Mouse (Mus musculus): ENCODE data around the gene Igsf9. TPM values are rescaled to one million over a fixed set of nuclear protein-coding genes. Genes with fewer than 3 reads are reported as not detected.

The Igsf9 gene
- polyA plus RNA-seq, 1 experiment from 2014 or later, result 82.5 TPM

- H3K9me3 ChIP-seq, result no peaks in the 10 kb centered on the region
- H3K27ac ChIP-seq, result peak overlapping the region; percentile 60
- peaks cover 13% of the 10 kb centered on the region for H3K36me3 ChIP-seq (replicated peaks)
- H3K4me1 ChIP-seq, result peaks cover 66% of the 10 kb centered on the region
- 48% methylated on average over 14 of the region's 14 CpGs for WGBS
- H3K27me3 ChIP-seq (ENCODE audit: poor library complexity, severe bottlenecking), result peaks cover 54% of the 10 kb centered on the region
- H3K4me3 ChIP-seq, result peak overlapping the region; percentile 26; the same call in 1 of the 2 replicates
- no peak for DNase-seq (ENCODE audit: extremely low spot score, low spot score)
Measured at GRCm38 (mm10) chr1:172503111-172503997, 21.8 kb downstream of the Igsf9 start.

- no peak for DNase-seq (ENCODE audit: extremely low spot score, low spot score)
- WGBS, result 88% methylated on average over 8 of the region's 8 CpGs
- Histone ChIP-seq H3K27ac (no peak overlapping the region), H3K9me3 (no peaks in the 10 kb centered on the region), H3K4me1 (peaks cover 63% of the 10 kb centered on the region), H3K27me3 (ENCODE audit: poor library complexity, severe bottlenecking) (peaks cover 43% of the 10 kb centered on the region), H3K36me3 (replicated peaks) (peaks cover 4% of the 10 kb centered on the region; the same call in 1 of the 2 replicates), H3K4me3 (no peak overlapping the region)
Measured at GRCm38 (mm10) chr1:172504756-172505155, 23.2 kb downstream of the Igsf9 start.

GRCm38 (mm10) chr1:172507001-172507400 lies 25.4 kb downstream of the Igsf9 start:
- H3K27me3 ChIP-seq (ENCODE audit: poor library complexity, severe bottlenecking), result peaks cover 21% of the 10 kb centered on the region
- no peak overlapping the region for H3K27ac ChIP-seq
- peaks cover 4% of the 10 kb centered on the region; the same call in 1 of the 2 replicates for H3K36me3 ChIP-seq (replicated peaks)
- H3K4me3 ChIP-seq, result no peak overlapping the region
- 70% methylated on average over 5 of the region's 5 CpGs for WGBS
- H3K9me3 ChIP-seq, result no peaks in the 10 kb centered on the region
- no peak for DNase-seq (ENCODE audit: extremely low spot score, low spot score)
- peaks cover 58% of the 10 kb centered on the region for H3K4me1 ChIP-seq

GRCm38 (mm10) chr1:172507701-172508100 lies 26.1 kb downstream of the Igsf9 start:
- H3K27ac ChIP-seq, result no peak overlapping the region
- no peak for DNase-seq (ENCODE audit: extremely low spot score, low spot score)
- peaks cover 14% of the 10 kb centered on the region for H3K27me3 ChIP-seq (ENCODE audit: poor library complexity, severe bottlenecking)
- H3K4me3 ChIP-seq, result no peak overlapping the region
- H3K36me3 ChIP-seq (replicated peaks), result peaks cover 4% of the 10 kb centered on the region; the same call in 1 of the 2 replicates
- H3K4me1 ChIP-seq, result peaks cover 51% of the 10 kb centered on the region
- H3K9me3 ChIP-seq, result no peaks in the 10 kb centered on the region
- WGBS, result 85% methylated on average over 3 of the region's 3 CpGs

GRCm38 (mm10) chr1:172508172-172508571 lies 26.6 kb downstream of the Igsf9 start:
- peaks cover 4% of the 10 kb centered on the region; the same call in 1 of the 2 replicates for H3K36me3 ChIP-seq (replicated peaks)

GRCm38 (mm10) chr1:172509235-172509634 lies 27.6 kb downstream of the Igsf9 start:
- Histone ChIP-seq H3K9me3 (no peaks in the 10 kb centered on the region), H3K27me3 (ENCODE audit: poor library complexity, severe bottlenecking) (0 out of 2 replicates have a peak, but pooled peaks cover 6% of the 10 kb centered on the region), H3K4me3 (no peak overlapping the region), H3K4me1 (peaks cover 49% of the 10 kb centered on the region), H3K27ac (no peak overlapping the region), H3K36me3 (replicated peaks) (peaks cover 4% of the 10 kb centered on the region; the same call in 1 of the 2 replicates)
- WGBS, result 82% methylated on average over 5 of the region's 5 CpGs
- DNase-seq (ENCODE audit: extremely low spot score, low spot score), result no peak

More at GRCm38 (mm10) chr1:172508172-172508571, 26.6 kb downstream of the Igsf9 start:
- Histone ChIP-seq H3K9me3 (no peaks in the 10 kb centered on the region), H3K27me3 (ENCODE audit: poor library complexity, severe bottlenecking) (peaks cover 9% of the 10 kb centered on the region), H3K4me3 (no peak overlapping the region), H3K4me1 (peaks cover 51% of the 10 kb centered on the region), H3K27ac (no peak overlapping the region)
- WGBS, result 65% methylated on average over 2 of the region's 2 CpGs
- DNase-seq (ENCODE audit: extremely low spot score, low spot score), result no peak

GRCm38 (mm10) chr1:172509983-172510382 lies 28.4 kb downstream of the Igsf9 start:
- Histone ChIP-seq H3K4me1 (peaks cover 42% of the 10 kb centered on the region), H3K36me3 (replicated peaks) (peaks cover 4% of the 10 kb centered on the region; the same call in 1 of the 2 replicates), H3K9me3 (no peaks in the 10 kb centered on the region), H3K27ac (no peak overlapping the region), H3K27me3 (ENCODE audit: poor library complexity, severe bottlenecking) (peaks cover 6% of the 10 kb centered on the region; the same call in 1 of the 2 replicates), H3K4me3 (no peak overlapping the region)
- 48% methylated on average over 8 of the region's 8 CpGs for whole genome bisulfite sequencing
- DNase-seq (ENCODE audit: extremely low spot score, low spot score), result no peak

- peaks cover 1% of the 10 kb centered on the region; the same call in 1 of the 2 replicates for H3K36me3 ChIP-seq (replicated peaks)
- H3K27ac ChIP-seq, result no peak overlapping the region; the same call in 1 of the 2 replicates
- WGBS, result 28% methylated on average over 13 of the region's 13 CpGs
- no peak for DNase-seq (ENCODE audit: extremely low spot score, low spot score)
- peaks cover 41% of the 10 kb centered on the region for H3K4me1 ChIP-seq
- H3K27me3 ChIP-seq (ENCODE audit: poor library complexity, severe bottlenecking), result peaks cover 6% of the 10 kb centered on the region; the same call in 1 of the 2 replicates
- H3K9me3 ChIP-seq, result no peaks in the 10 kb centered on the region
- H3K4me3 ChIP-seq, result no peak overlapping the region; the same call in 1 of the 2 replicates
Measured at GRCm38 (mm10) chr1:172510421-172510972, 28.9 kb downstream of the Igsf9 start.

- Histone ChIP-seq H3K4me3 (peak overlapping the region; percentile 17; the same call in 1 of the 2 replicates), H3K36me3 (replicated peaks) (no peaks in the 10 kb centered on the region), H3K9me3 (peaks cover 7% of the 10 kb centered on the region), H3K27ac (peak overlapping the region; percentile 68), H3K4me1 (peaks cover 39% of the 10 kb centered on the region), H3K27me3 (ENCODE audit: poor library complexity, severe bottlenecking) (peaks cover 6% of the 10 kb centered on the region; the same call in 1 of the 2 replicates)
- DNase-seq (ENCODE audit: extremely low spot score, low spot score), result no peak
- WGBS, result 37% methylated on average over 13 of the region's 13 CpGs
Measured at GRCm38 (mm10) chr1:172512962-172513361, 31.4 kb downstream of the Igsf9 start.

GRCm38 (mm10) chr1:172513525-172514212 lies 32.1 kb downstream of the Igsf9 start:
- 87% methylated on average over 17 of the region's 17 CpGs for WGBS
- DNase-seq (ENCODE audit: extremely low spot score, low spot score), result no peak

GRCm38 (mm10) chr1:172514213-172514529 lies 32.6 kb downstream of the Igsf9 start:
- Histone ChIP-seq H3K9me3 (peaks cover 9% of the 10 kb centered on the region), H3K27ac (no peak overlapping the region), H3K27me3 (ENCODE audit: poor library complexity, severe bottlenecking) (peaks cover 6% of the 10 kb centered on the region; the same call in 1 of the 2 replicates), H3K4me3 (no peak overlapping the region), H3K36me3 (replicated peaks) (no peaks in the 10 kb centered on the region), H3K4me1 (peaks cover 31% of the 10 kb centered on the region)
- WGBS, result 87% methylated on average over 4 of the region's 4 CpGs
- DNase-seq (ENCODE audit: extremely low spot score, low spot score), result no peak

More at GRCm38 (mm10) chr1:172513525-172514212, 32.1 kb downstream of the Igsf9 start:
- Histone ChIP-seq H3K27ac (peak overlapping the region; percentile 68; the same call in 1 of the 2 replicates), H3K4me1 (peaks cover 34% of the 10 kb centered on the region), H3K36me3 (replicated peaks) (no peaks in the 10 kb centered on the region), H3K4me3 (no peak overlapping the region), H3K27me3 (ENCODE audit: poor library complexity, severe bottlenecking) (peaks cover 5% of the 10 kb centered on the region; the same call in 1 of the 2 replicates), H3K9me3 (peaks cover 9% of the 10 kb centered on the region)

- Histone ChIP-seq H3K4me3 (no peak overlapping the region), H3K4me1 (peaks cover 35% of the 10 kb centered on the region), H3K36me3 (replicated peaks) (no peaks in the 10 kb centered on the region), H3K9me3 (peaks cover 9% of the 10 kb centered on the region), H3K27ac (no peak overlapping the region), H3K27me3 (ENCODE audit: poor library complexity, severe bottlenecking) (peaks cover 11% of the 10 kb centered on the region; the same call in 1 of the 2 replicates)
- no peak for DNase-seq (ENCODE audit: extremely low spot score, low spot score)
- 86% methylated on average over 7 of the region's 7 CpGs for WGBS
Measured at GRCm38 (mm10) chr1:172514551-172515268, 33.1 kb downstream of the Igsf9 start.

Measured in forebrain, embryonic 10.5 days (tissue).